In the genomic region with DNA sequence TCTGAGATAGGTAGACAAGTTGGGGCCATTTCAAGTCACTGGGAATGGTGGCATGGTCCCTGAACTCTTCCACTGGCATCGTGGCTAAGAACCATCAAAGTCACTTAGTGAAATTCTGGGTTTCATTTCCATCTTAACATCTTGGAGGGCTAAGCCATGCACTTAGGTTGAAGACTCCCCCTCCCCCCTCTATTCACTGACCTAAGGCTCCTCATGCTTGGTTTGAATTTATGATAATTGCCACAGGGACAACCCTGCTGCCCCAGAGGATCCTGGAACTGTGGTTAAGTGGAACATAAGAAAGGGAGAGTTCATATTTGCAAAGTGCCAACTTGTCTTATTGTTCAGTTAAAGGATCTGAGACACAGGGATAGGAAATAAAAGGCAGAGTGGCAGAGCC, we compare ENCODE assay signal across 17 mouse cellular contexts.
"Had no signal": no experiment of that assay in that cellular context is flagged by ENCODE, and none has a peak within 500 bp of the region (broad histone marks: within the 10 kb centered on the region; RNA-seq: fewer than 3 reads in every experiment).

No protein-coding gene starts in this region.

- ATAC-seq: liver, embryonic 12.5 days; midbrain, embryonic 16.5 days had no signal

- DNase-seq: lung, adult 18-20 months; lung, embryonic 14.5 days; lung, postnatal 10 days; lung, postnatal 4 days; midbrain, embryonic 14.5 days; right cerebral cortex, postnatal 14 days; thymus, adult 2 months; thymus, postnatal 25 days; thymus, postnatal 4 days had no signal

- H3K4me2 ChIP-seq: liver, embryonic 12.5 days; lung, embryonic 14.5 days; midbrain, embryonic 12.5 days; stomach, embryonic 15.5 days had no signal

- H3K9me3 ChIP-seq: liver, embryonic 12.5 days; midbrain, embryonic 10.5 days; midbrain, embryonic 12.5 days; stomach, embryonic 15.5 days had no signal

- H3K4me1 ChIP-seq: liver, embryonic 12.5 days; midbrain, embryonic 10.5 days; stomach, embryonic 15.5 days had no signal

- H3K27ac ChIP-seq: liver, embryonic 12.5 days; liver, embryonic 14.5 days; midbrain, embryonic 10.5 days; midbrain, embryonic 12.5 days; stomach, embryonic 15.5 days; stomach, postnatal 0 days had no signal

- H3K36me3 ChIP-seq: liver, embryonic 12.5 days; midbrain, embryonic 10.5 days; midbrain, embryonic 12.5 days; stomach, embryonic 15.5 days had no signal

- H3K27me3 ChIP-seq: liver, embryonic 12.5 days; midbrain, embryonic 12.5 days; stomach, embryonic 15.5 days had no signal

- H3K4me3 ChIP-seq: liver, embryonic 12.5 days; midbrain, embryonic 10.5 days; midbrain, embryonic 12.5 days; myocyte; stomach, embryonic 15.5 days had no signal

- H3K9ac ChIP-seq: liver, embryonic 12.5 days; liver, embryonic 14.5 days; lung, embryonic 14.5 days; midbrain, embryonic 12.5 days; stomach, embryonic 15.5 days had no signal
